Mouse (Mus musculus): ENCODE measurements around the gene Pdilt.
"Not testable (repeated sequence)": the region's sequence is repeated elsewhere in the genome, so short reads cannot be mapped to it uniquely, and the experiment has no call there.

The Pdilt gene

DNA sequence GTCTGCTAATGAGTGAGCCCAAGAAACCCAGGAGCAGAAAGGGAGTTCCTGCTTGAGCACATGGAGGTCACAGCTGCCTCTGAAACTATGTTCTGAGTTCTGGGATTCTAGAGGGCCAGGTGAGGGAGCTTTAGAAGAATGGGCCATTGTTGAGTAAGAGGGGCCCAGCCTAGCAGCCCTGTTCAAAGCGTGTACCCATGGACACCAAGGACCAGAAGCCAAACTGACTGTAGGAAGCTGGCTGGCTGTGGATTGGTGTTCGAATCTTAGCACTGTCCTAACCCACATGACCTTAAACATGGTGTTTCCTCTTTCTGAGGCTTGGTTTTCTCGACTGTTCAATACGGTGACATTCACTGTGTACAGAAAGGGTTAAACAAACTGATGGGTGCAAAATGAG, at the start of gene Pdilt:
TSS of gene Pdilt (minus strand) at position 101 of the 400 bp plus-strand sequence.
- CTCF ChIA-PET: no interaction called here

DNA sequence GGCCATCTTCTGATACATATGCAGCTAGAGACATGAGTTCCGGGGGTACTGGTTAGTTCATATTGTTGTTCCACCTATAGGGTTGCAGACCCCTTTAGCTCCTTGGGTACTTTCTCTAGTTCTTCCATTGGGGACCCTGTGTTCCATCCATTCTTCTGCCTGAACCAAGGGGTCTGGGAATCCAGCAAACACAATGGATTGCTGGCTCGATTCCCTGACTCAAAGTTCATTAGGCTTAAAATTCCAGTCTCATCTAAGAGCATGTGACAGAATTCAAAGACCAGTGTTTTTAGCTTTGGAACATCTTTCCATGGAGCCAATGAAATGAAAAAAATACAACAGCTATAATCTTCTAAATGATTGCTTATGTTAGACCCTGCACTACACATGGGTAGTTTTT, 39.2 kb upstream of the Pdilt start:
- CTCF ChIA-PET: not testable (repeated sequence)

DNA sequence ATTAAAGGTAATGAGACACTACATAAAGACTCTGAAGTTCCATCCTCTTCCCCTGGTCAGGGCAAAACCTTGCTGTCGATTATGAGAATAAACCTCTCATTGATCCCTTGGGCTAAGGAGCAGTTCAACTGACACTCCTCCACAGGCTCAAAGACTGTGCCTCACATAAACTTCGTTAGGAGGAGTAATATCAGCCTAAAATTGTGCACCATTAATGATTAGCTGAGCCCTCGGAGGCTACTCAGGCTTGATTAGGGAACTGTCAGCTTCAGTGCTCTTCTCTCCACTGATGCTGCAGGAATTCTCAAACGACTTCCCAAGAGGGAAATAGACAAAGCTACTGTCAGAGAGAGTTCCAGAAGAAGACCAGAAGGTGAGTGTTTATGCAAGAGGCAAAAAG, 38.2 kb upstream of the Pdilt start:
- CTCF ChIA-PET: no interaction called here

DNA sequence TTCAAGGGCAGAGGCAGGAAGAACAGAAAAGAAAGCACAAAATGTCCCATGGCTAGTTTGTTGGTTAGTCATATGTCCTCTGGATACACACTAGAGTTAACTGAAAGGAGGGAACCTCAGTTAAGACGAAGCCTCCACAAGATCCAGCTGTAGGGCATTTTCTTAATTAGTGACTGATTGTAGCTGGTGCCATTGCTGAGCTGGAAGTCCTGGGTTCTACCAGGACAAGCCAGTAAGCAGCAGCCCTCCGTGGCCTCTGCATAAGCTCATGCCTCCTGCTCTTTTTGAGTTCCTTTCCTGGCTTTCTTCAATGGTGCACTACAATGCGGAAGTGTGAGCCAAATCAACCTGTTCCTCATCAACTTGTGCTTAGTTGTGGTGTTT, 37.2 kb upstream of the Pdilt start:
- CTCF ChIA-PET: no interaction called here

DNA sequence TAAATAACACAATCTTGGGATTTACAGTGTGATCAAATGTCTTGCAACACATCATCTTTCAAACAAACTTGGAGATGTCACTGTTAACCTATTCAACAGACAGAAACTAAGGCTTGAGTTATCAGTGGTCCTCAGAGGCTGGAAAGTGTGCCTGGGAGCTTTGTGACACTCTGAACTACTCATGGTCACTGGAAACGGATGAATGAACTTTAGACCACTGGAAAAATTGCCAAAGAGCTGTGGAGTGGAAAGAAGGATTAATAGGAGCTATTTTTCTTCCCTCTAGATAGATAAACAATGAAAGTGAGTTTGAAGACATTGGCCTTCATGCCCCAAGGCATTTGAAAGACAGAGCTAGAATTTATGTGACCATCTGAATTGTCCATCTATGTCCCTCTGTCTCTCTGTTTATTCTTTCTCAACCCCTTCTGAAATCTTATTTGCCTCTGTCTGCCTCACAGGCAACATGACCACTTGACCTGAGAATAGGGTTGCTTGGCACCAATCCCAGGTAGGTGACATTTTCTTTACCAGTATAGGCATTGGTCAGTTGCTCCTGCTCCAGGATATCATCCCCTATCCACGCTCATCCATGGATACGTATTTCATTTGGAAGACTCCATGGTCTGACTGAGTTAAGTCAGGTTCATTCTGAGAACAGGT, 36.6 kb upstream of the Pdilt start:
- CTCF ChIA-PET: no interaction called here

DNA sequence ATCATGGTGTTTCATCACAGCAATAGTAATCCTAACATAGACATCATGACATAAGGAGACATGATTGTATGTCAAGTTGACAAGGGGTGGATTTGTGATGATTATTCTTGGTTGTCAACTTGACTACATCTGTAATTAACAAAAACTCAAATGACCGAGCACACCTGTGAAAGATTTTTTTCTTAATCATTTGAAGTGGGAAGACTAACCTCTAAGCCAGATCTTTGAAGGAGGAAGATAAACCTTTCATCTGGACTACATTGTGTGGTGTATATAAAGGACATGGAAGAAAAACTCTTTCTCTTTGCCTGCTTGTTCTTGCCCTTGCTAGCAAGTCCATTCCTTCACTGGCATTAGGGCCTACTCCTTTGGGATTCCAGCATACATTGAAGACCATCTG, 30.8 kb upstream of the Pdilt start, which contains the start of gene Acsm2:
TSS of gene Acsm2 (plus strand) at position 301 of the 400 bp plus-strand sequence.
- CTCF ChIA-PET: no interaction called here

DNA sequence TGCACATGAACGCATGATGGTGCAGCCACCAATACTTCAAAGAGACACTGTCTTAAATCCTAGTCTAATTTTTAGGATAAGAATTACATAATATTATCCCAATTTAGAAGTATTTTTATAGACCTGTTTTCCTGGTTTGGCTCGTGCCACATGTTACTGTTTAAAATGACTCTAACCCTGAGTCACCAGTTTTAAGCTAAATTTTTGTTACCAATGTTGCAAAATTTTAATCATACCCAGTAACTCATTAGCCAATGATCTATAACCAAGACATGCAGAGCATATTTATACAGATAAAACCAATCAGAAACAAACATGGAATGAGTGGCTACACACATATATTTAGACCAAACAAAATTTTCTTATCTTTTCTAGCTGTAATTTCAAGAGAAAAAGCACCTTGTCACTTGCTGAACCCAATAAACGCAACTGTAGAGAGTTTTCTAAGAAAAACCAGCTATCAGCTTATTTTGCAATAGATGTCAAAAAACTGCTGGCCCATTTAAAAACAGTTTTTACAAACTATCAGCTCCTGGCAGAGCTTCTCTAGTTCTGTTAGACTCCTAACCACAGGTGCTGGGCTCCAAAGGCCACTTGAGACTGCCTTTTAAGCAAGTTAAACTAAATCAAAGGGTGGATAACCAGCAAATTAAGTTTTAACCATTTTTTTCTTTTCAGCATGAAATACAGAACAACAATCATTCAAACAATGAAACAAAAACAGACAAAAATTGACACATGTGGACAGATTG, 27.4 kb upstream of the Pdilt start:
- CTCF ChIA-PET: no interaction called here

DNA sequence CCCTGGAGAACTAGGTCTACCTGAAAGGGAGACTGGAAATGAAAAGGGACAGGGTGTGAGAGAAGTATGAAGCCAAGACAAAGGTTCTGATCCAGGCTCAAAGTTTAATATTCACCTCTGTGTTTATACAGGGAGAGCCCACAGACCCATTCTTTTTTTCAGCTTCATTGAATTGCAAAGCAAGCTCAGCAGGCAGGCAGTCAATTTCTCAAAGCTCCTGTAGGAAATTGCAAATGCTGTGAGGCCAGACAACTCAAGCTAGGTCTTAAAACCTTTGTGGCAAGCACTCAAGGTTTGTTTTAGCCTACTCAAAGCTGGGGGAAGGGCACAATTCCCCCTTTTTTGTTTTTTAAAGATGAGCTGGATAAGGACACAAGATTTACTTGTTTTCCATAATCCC, 22.3 kb upstream of the Pdilt start:
- CTCF ChIA-PET: no interaction called here

DNA sequence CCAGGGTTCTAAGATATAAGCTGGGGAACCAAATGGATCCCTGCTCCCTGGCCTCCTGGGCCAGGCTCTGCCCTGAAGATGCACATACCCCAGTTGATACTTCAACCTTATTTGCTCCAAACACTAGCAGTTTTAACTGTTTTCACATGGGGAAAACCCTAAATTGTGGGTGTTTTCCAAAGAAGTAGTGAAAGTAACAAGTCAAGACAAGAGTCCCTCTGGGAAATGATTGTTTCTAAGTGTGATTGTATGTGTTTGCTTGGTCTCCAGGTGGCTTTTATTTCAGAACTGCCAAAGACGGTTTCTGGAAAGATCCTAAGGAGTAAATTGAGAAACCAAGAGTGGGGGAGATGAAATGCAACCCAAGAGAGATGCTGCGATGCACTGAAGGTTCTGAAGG, 19.2 kb upstream of the Pdilt start:
- CTCF ChIA-PET: no interaction called here

DNA sequence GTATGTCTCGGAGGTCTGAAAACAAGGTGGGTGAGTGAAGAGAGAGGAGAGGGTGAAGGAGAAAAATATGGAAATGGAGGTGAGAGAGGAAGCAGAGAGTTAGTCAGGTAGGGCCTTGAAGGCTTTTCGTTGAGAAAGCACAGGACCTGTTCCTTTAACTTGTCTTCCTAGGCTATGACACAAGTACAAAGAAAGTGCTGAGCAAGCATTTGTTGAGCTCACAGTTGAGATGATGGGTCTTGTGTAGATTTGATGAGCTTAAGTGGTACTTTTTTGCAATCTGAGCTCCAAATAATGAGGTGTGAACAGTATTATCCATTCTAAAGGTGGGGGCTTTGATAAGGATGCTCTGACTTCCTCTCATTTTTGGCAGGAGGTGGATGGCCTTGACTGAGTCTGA, 11.1 kb upstream of the Pdilt start:
- CTCF ChIA-PET: no interaction called here

DNA sequence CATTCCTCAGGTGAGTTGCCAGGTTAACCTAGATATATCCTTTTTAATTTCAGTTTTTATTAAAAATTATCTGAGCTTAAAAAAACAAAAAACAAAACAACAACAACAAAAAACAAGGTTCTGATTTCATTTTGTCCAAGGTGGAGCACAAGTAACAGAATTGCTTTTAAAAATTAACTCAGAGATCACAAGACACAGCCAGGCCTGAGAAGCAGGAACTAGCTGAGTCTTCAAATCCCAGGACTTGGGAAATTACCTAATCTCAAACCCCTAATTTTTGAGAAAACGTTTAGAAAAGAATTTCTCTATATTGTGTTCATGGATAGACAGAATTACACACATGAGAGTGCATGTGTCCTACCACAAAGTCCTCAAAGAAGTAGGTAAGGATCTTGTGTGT, 9.6 kb upstream of the Pdilt start:
- CTCF ChIA-PET: no interaction called here

DNA sequence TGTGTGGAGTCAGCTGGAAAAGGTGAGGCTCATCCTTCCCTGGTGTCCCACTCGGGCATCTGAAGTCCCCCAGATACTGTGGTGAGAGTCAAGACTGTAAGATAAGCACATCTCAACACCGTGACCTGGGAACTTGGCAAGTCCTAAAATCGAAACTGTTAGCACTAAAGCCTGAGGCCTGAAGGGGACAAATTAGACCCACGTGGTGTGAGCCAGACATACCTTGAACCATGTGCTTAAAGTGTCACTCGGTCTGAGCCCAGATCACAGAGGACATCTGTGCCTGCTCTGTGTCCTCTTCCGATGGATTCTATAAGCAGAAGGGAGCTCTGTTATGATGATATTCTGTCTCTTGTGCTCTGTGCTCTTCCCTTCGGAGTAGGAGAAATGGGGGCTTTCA, 5.3 kb upstream of the Pdilt start:
- CTCF ChIA-PET: no interaction called here

DNA sequence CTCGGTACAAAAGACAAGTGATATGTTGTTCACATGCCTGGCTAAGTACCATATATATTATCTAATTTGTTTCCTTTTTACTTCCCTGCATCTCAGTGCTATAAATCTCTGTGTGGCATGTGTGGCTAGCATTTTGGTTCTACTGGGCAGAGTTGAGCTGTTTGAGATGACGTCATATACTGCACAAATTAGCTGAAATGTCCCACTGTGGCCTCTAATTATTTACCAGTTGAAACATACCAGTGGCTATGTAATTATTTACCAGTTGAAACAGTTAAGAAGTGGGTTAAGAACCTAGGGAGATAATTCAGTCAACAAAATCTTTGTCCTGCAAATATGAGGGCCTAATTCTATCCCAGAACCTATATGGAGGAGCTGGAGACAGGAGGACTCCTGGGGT, 4.3 kb upstream of the Pdilt start:
- CTCF ChIA-PET: no interaction called here

DNA sequence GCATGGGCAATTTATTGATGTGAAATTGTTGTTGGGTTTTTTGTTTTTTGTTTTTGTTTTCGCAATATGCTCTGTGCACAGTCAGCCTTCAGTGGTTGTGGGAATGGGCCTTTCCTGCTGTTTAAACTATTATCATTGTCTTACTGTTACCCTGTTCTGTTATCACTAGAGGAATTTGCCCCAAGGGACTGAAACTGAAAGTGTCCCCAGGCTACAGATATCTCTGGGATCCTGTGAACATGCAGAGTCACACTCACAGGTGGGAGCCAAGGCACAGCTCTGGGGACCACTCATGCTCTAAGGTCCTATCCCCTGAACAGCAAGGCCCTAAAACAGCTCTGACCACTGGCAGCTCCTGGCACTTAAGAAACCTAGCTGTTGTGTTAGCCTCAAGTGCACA, 3.8 kb upstream of the Pdilt start:
- CTCF ChIA-PET: no interaction called here

DNA sequence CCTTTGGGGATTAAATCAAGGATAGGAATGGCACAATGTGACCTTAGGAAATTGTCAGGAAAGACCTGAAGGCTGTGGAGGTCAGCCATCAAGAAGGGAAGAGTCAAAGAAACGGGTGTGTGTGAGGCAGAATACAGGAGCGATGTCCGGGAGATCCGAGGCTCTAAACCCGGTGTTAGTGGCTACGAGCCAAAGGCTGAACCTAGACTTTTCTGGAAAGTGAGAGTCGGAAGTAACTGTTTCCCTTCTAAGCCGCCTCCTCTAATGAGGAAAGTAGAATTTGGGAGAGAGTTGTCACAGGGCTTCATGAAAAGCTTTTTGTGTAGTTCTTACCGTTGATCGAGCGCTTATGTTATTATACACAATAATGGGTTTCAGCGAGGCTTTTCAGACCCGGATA, 3.2 kb upstream of the Pdilt start:
- CTCF ChIA-PET: no interaction called here

DNA sequence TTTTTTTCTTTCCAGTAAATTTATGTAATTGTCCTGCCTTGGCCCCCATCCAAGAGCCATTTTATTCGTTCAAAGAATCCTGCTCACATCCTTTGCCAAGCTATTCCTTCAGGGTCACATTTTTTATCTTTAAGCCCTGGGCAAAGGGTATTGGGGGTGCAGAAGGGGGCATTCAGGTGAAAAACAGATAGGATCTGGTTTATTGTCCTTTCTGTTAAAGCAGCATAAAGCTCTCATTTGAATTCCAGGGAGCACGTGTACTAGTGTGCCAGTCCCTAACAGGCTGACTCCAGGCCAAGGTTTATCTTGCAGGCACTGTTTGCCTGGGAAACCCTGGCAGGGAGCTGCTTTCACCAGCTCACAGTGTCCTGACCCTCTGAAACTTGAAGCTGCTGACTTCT, 2.6 kb upstream of the Pdilt start:
- CTCF ChIA-PET: no interaction called here

DNA sequence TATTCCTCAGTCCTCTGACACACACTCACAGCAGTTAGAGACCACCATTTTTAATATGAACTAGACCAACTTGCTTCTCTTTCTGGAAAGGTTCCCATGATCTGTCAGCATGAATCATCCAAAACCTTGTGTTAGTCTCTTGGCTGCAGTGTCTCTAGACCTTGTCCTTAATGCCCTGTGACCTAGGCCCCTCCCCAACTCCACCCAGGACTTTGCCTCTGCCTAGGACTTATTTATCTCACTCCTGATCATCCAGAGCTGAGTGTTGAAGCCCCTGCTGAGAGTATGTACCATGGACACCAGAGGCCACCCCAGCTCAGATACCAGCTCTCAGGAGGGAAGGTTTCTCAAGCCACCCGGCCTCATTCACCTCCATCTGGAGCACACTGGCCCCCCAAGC, 904 bp downstream of the Pdilt start:
- CTCF ChIA-PET: no interaction called here

DNA sequence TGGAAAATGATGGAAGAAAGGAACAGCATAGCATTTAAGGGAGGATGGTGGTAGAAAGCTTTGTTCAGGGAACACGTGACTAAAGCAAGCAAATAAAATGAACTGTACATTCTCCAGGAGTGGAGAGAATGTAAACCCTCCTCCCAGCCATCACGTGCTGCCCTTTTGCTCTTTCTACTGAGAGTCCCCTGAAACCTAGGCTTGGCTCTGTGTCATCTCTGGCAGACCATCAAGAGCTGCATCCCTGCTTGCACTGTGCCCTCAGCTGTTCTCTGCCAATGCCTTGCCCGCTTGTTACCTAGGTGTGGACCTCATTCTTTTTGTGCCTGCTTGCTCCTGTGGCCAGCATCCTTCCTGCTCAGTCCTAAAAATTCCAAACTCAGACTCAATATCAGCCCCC, 1.5 kb downstream of the Pdilt start:
- CTCF ChIA-PET: no interaction called here

DNA sequence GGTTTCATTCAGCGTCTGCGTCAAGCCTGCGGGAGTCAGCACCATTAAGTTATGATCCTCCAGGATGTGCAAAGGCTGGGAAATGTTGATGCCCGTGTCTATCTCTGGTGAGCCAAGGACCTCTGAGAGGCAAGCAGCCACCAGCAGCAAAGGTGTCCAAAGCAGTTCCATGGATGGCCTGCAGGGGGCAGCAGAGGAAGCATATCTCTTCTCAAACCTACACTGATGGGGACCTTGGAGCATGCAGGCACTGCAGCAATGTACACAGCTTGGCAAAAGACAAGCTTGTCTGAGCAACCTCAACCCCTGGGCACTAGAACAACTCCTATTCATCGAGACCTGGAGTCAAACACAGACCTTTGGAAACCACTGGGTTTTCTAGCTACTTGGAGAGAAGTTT, 3.6 kb downstream of the Pdilt start:
- CTCF ChIA-PET: no interaction called here

DNA sequence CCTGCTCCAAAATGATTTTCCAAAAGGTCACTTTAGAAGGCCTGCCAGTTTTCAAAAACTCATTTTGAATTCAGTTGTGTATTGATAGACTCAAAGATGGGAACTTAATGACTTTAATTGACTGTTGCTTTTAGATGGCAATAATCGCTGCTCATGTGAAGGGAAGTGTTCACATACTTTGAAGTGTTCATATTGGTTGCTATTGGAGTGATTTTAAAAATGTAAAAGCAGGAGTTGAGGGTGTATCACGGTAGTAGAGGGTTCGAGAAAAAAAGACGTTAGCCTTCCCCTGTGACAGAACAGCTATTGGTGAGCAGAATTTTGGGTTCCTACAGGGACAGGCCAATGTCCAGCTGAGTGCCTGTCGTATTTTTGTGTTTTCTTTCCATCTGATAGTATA, 4.1 kb downstream of the Pdilt start, which contains the start of gene Acsm5:
TSS of gene Acsm5 (plus strand) at position 301 of the 400 bp plus-strand sequence.
- CTCF ChIA-PET: no interaction called here

DNA sequence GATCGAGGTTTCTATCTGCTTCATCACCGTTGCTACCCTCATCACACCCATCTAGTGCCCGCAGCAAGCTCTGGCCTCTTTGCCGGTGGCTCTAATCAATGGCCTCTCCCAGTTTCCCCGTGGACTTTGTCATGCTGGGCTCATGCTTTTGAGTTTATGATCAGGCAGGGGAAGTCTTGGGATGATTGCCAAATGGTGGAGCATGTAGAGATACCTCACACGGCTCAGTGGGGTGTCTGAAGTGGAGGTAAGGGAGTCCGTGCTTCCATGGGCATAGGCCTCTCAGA, 7.1 kb downstream of the Pdilt start:
- CTCF ChIA-PET: no interaction called here

DNA sequence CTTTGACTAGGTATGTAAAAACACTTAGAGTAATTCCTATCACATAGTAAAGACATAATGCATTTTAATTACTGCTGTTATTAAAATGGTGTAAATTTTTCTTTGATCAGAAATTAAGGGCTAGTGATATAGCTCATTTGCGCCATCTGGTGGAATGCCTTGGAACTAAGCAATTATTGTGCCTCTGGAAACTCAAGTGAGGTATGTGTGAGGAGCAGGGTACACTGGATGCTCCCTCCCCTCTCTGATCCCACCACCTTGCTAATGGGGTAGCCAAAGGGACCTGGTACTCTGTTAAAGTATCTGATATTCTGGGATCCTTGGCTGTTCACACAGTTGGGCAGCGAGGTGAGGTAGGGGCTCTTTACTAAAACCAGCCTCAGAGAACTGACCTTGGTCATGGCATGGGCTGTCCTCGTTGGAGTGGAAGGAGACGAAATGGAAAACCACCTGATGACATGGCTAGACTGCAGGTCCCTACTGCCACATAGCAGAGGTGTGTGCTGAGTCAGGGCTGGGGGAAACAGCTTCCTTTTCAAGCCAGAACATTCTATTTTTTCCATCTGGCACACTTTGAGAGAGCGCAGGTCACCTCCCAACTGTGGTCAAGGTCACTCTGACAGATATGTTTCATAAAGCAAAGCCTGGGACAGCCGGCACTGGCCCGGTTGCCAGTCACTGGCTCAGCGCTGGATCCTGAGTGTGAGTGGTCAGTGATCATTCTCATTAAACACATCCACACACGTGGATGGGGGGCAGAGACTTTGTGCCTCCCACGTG, 7.6 kb downstream of the Pdilt start:
- CTCF ChIA-PET: no interaction called here

DNA sequence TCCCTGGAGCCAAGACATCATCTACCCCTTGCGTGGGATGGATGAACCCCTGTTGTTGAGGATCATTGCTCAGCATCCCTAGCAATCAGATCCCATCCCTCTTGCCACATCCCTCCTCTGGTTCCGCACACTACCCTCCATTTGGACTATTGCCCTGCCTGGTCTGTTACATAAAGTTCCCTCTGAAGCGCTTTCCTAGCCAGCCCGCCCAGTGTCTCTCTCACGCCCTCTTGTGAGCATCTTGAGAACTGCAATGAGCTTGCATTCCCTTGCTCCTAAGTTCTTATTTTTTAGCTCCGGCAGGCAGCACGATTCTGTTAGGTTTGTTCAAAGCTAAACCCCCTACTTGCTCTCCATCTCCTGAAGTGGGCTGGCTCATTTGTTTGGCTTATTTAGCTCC, 10.2 kb downstream of the Pdilt start:
- CTCF ChIA-PET: no interaction called here

DNA sequence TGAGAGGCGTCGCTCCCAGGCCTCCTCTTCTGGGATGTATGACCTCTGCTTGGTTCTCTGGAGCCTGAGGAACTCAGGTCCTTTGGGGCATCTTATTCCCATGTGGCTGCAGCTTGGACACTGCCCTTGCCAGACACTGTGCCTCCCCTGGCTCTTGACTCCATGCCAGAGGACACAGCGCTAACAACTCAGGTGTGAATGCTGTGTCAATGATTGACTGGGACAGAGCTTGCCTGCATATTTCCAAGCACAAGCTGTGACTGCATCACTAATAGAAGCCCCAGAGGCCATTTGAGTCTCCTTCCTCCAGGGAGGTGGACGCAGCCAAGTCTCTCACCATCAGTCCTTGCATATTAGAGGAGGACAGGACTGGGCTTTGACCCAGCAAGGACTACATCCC, 12.1 kb downstream of the Pdilt start:
- CTCF ChIA-PET: no interaction called here
